Mouse (Mus musculus): ENCODE measurements at regions not wholly inside any gene's neighbourhood (a gene's known extent, or its start where the extent isn't known, plus 50 kb on each side); places are given as distances from the start of the nearest gene placed in this dataset.

GRCm38 (mm10) chr15:38579481-38579880 is 1154.1 kb downstream of the 4930447A16Rik start:
- TF ChIP-seq CTCF (IDR thresholded peaks at IDR 0.05; ENCODE audit: low read depth) (no peak), EP300 (IDR thresholded peaks at IDR 0.05; ENCODE audit: low read depth) (no peak)
